Mouse (Mus musculus) lung, postnatal 4 days (tissue): ENCODE results near the gene Slc25a3.
A peak's percentile ranks its signal among the peaks of the same experiment; 100 is the strongest.

Experiments used
- DNase-seq, 2 experiments: peaks; one replicate each; pipeline ENCODE4 v3.0.0; 2021

Slc25a3 gene

DNA sequence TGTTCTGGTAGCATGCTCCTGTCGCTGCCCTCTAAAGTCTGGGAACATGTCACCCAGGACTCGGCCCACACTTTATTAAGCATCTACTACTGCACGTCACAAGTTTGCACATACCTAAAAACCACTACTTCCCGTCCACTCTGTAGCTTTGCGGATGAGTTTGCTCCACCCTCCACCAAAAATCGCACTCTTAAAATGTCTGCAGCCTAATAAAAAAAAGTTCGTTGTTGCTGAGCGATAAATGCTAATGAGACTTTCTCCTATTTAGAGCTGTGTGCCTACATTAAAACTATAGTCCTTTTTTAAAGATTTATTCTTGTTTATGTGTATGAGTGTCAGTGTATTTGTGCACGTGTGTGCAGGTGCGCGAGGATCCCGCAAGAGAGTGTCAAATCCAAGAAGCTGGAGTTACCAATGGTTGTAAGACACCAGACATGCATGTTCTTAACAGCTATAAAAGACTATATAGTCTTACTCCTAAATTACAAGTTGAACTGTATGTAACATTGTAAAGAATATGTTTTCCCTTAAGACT is 40.4 kb downstream of the Slc25a3 start:
- no peak for DNase-seq

DNA sequence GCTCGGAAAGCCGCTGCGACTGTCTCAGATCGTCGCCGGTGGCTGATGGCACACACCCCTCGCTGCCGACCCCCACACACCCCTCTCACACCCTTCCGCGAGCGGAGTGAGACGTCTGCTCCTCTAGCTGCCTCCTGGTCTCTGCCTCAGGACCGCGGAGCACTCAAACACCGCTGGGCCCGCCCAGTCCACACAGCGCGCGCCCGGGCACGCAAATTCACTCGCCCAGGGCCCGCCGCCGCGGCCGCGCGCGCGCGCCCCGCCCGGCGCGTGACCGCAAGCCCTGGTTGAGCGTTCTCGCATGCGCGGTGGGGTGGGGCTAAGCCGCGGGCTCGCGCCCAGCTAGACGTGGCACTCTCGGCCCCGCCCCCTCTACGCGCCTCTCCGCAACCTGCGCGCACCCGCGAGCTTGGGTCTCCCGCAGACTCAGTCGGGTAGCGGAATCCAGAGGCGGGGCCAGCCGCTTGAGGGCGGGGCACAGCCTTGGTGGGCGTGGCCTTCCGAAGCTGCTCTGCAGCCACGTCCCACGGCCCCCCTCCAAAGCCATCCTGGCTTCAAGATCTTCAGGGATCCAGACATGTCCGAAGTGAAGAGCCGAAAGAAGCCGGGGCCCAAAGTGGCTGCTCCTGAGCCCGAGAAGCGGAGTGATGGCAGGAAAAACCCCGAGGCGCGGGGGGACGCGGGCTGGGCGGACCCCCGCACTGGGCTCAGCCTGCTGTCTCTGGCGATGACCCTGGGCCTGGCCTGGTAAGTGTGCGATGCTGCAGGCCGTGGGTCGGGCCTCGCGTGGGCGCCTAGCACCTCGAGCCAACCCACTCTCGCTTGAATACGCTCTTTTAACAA is 41.1 kb downstream of the Slc25a3 start, which contains the start of the genes Apaf1 and Ikbip:
TSS of gene Apaf1 (minus strand) at position 221 of the 843 bp plus-strand sequence.
TSS of gene Ikbip (plus strand) at position 391 of the 843 bp plus-strand sequence.
- peak; percentile 100 for DNase-seq

DNA sequence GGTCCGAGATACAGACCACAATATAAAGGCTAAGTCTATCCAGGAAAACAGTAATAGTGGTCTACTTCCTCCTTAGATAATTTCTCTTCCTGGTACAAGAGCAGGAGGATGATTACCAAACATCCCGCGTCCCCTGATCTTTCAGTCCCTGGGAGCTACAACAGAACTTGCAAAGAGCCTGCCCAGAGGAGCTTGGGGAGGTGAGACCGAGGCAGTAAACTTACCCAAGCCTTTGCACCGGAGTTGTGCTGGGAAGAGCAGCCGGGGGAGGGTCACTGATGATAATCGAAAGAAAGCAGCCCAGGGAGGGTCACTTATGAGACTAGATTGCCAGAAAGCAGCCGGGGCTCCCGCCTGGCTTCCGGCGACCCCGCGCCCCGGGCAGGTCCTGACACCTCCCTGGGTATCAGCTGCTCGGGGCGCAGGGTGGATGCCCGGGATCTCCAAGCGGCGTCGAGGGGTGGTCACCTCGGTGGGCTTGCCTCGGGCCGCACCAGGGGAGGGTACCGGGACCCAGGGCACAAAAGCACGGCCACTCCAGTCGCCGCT is 41.8 kb downstream of the Slc25a3 start:
- no peak for DNase-seq

DNA sequence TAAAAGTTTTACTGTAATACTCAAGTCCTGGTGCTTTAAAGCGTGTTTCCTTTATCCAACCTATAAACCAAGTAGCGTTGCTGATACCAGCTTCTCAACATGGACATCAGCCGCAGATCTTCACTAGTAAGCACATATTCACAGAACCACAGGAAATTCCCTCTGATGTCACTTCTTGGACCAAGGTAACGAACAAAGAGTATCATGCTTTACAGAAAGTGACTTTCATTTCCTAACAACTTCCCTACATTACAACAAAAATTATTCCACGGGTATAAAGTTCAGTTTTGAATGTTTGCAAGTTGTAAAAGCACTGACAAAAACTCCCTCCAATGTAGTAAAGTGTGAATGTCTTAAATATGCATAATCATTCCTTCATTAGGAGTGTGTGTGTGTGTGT is 43.3 kb downstream of the Slc25a3 start:
- DNase-seq, result no peak

DNA sequence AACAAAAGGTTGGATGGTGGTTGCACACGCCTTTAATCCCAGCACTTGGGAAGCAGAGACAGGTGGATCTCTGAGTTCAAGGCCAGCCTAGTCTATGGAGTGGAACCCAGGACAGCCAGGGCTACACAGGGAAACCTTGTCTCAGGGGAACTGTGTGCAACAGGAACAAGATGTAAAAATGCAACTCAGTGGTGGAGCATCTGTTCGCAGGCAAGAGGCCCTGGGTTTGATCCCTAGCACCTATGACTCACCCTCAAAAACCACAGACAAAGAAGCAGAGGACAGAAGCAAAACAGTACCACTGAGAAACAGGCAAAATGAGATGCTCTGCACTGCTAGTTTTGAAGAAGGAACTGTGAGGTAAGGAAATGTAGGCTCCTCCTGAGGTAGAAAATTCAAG is 47.2 kb downstream of the Slc25a3 start:
- DNase-seq, result no peak

DNA sequence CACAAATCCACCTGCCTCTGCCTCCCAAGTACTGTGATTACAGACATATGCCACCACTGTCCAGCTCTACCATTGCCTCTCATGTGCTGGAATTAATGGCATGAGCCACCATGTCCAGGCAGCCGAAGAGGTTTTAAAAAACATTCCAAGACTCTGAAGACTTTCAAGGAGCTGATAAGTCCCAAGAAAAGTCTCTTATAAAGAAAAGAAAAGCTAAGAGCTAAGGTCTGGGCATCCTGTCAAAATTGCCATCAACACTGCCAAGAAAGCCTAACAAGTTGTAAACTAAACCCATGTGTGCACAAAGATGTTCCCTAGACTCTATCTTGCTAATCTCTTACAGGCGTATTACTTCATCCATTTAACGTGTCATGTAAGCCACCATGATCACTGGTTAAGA is 50.5 kb downstream of the Slc25a3 start:
- peak in 1 of 2 experiments; percentile 9 for DNase-seq

DNA sequence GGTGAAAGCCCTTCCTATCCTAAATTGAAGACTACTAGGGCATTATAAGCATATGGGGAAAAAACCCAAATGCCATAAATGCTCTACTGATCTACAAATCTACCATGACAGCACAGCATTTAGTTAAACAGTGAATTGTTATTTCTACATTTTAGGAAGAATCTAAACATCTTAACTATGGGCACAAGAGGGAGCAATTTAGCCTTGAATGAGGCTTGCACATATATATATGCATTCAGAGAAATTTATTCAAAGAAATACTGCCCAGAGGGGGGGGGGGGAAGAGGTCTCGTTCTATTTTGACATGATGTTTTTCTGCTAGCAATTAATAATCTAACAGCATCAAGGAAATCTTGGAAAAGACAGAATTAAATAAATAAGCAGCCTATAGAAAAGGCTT is 52.1 kb downstream of the Slc25a3 start:
- no peak for DNase-seq
